Mouse (Mus musculus) heart, postnatal 4 days (tissue): ENCODE measurements around the gene Agpat2. TPM values are rescaled to one million over a fixed set of nuclear protein-coding genes. Genes with fewer than 3 reads are reported as not detected.

Experiments
- microRNA-seq, 2 experiments: library from miRNA; unstranded; fragments of <30 nt; microRNA quantifications; one replicate each; pipeline ENCODE4 v1.2.0; 2021 to 2022
- total RNA-seq, 2 experiments: library from RNA; stranded (reverse); gene quantifications; 2 replicates each; pipeline ENCODE4 v1.2.3; 2021

The Agpat2 gene
- total RNA-seq, 2 experiments from 2014 or later = 23.9 to 25.4 TPM

Small RNA genes lying within 50 kb of the gene (microRNA-seq; reads per million reads assigned to microRNA genes)
- gene Mir126a = 3.5 to 9.7 reads per million in 2 experiments
- 0 reads per million in 2 experiments for gene Mir126b

Other genes starting within 250 kb of the Agpat2 start
- gene Card9, start 243.5 kb downstream of the Agpat2 start, total RNA-seq = under 1 TPM; 0.60 to 0.95 TPM
- gene Snapc4, start 223.8 kb downstream of the Agpat2 start, total RNA-seq = 10 to 100 TPM; 20.8 to 21.0 TPM
- 10 to 100 TPM; 55.5 to 62.3 TPM for gene Entr1, start 215.1 kb downstream of the Agpat2 start, total RNA-seq
- 100 to 1,000 TPM; 107 to 113 TPM for gene Pmpca, start 215.1 kb downstream of the Agpat2 start, total RNA-seq
- gene Inpp5e, start 195.2 kb downstream of the Agpat2 start, total RNA-seq = 10 to 100 TPM; 13.4 to 14.3 TPM
- gene Sec16a, start 159.2 kb downstream of the Agpat2 start, total RNA-seq = 10 to 100 TPM; 37.0 to 39.0 TPM
- gene Notch1, start 87.8 kb downstream of the Agpat2 start, total RNA-seq = 10 to 100 TPM; 55.3 to 62.3 TPM
- 100 to 1,000 TPM; 317 to 343 TPM for gene Egfl7, start 24.4 kb downstream of the Agpat2 start, total RNA-seq
- not detected for gene Gm20532, start 17.8 kb downstream of the Agpat2 start, total RNA-seq
- 1 to 10 TPM; 6.1 to 7.0 TPM for gene Fam69b, start 24.0 kb upstream of the Agpat2 start, total RNA-seq
- gene Lcn4, start 66.9 kb upstream of the Agpat2 start, total RNA-seq = not detected